Mouse (Mus musculus) splenic B cell, adult 2 months (primary cell): ENCODE data around the gene 9930021J03Rik.

Experiments used
- DNase-seq: peaks from one replicate; pipeline ENCODE4 v3.0.0-alpha.2; 2011; ENCODE audit warnings: low read depth, low spot score
- H3K27me3 ChIP-seq: 2 replicates; pipeline ENCODE4 v1.6.1; 2012; ENCODE audit warnings: mild to moderate bottlenecking, low read length, moderate library complexity, mixed read lengths; ENCODE audit not compliant: control insufficient read depth, poor library complexity, insufficient read depth, severe bottlenecking
- H3K36me3 ChIP-seq: 2 replicates; pipeline ENCODE4 v1.6.1; 2012; ENCODE audit warnings: mild to moderate bottlenecking, low read length, moderate library complexity, mixed read lengths; ENCODE audit not compliant: control insufficient read depth, poor library complexity, insufficient read depth, severe bottlenecking

9930021J03Rik gene

GRCm38 (mm10) chr19:29740661-29741060 lies 65.1 kb downstream of the 9930021J03Rik start:
- no peak for DNase-seq
- H3K27me3 ChIP-seq: no peaks in the 10 kb centered on the region
- H3K36me3 ChIP-seq: no peaks in the 10 kb centered on the region

GRCm38 (mm10) chr19:29739608-29740007 lies 66.2 kb downstream of the 9930021J03Rik start:
- Histone ChIP-seq H3K27me3 (no peaks in the 10 kb centered on the region), H3K36me3 (no peaks in the 10 kb centered on the region)
- peak; percentile 22 for DNase-seq

- H3K36me3 ChIP-seq: no peaks in the 10 kb centered on the region
- DNase-seq: no peak
- H3K27me3 ChIP-seq: no peaks in the 10 kb centered on the region
Observed at GRCm38 (mm10) chr19:29735421-29735820, 70.4 kb downstream of the 9930021J03Rik start.

GRCm38 (mm10) chr19:29718476-29718875 lies 87.3 kb downstream of the 9930021J03Rik start:
- H3K27me3 ChIP-seq: no peaks in the 10 kb centered on the region
- DNase-seq: no peak

GRCm38 (mm10) chr19:29717854-29718253 lies 87.9 kb downstream of the 9930021J03Rik start:
- DNase-seq: no peak
- no peaks in the 10 kb centered on the region for H3K27me3 ChIP-seq
- H3K36me3 ChIP-seq: peaks cover 5% of the 10 kb centered on the region; the same call in 1 of the 2 replicates

More at GRCm38 (mm10) chr19:29718476-29718875, 87.3 kb downstream of the 9930021J03Rik start:
- H3K36me3 ChIP-seq: peaks cover 5% of the 10 kb centered on the region; the same call in 1 of the 2 replicates

- DNase-seq: no peak
- Histone ChIP-seq H3K27me3 (no peaks in the 10 kb centered on the region), H3K36me3 (peaks cover 2% of the 10 kb centered on the region; the same call in 1 of the 2 replicates)
Observed at GRCm38 (mm10) chr19:29713451-29713850, 92.3 kb downstream of the 9930021J03Rik start.

- Histone ChIP-seq H3K27me3 (no peaks in the 10 kb centered on the region), H3K36me3 (no peaks in the 10 kb centered on the region)
- DNase-seq: no peak
Observed at GRCm38 (mm10) chr19:29709461-29709860, 96.3 kb downstream of the 9930021J03Rik start.

- no peaks in the 10 kb centered on the region for H3K36me3 ChIP-seq
Observed at GRCm38 (mm10) chr19:29708461-29708860, 97.3 kb downstream of the 9930021J03Rik start.

GRCm38 (mm10) chr19:29708003-29708402 lies 97.8 kb downstream of the 9930021J03Rik start:
- peak; percentile 72 for DNase-seq
- H3K27me3 ChIP-seq: no peaks in the 10 kb centered on the region
- no peaks in the 10 kb centered on the region for H3K36me3 ChIP-seq

More at GRCm38 (mm10) chr19:29708461-29708860, 97.3 kb downstream of the 9930021J03Rik start:
- H3K27me3 ChIP-seq: no peaks in the 10 kb centered on the region
- no peak for DNase-seq

- Histone ChIP-seq H3K36me3 (no peaks in the 10 kb centered on the region), H3K27me3 (no peaks in the 10 kb centered on the region)
- DNase-seq: no peak
Observed at GRCm38 (mm10) chr19:29707314-29707898, 98.4 kb downstream of the 9930021J03Rik start.

GRCm38 (mm10) chr19:29704436-29704835 lies 101.4 kb downstream of the 9930021J03Rik start:
- Histone ChIP-seq H3K27me3 (no peaks in the 10 kb centered on the region), H3K36me3 (no peaks in the 10 kb centered on the region)
- DNase-seq: no peak

GRCm38 (mm10) chr19:29701707-29702106 lies 104.1 kb downstream of the 9930021J03Rik start:
- Histone ChIP-seq H3K27me3 (no peaks in the 10 kb centered on the region), H3K36me3 (no peaks in the 10 kb centered on the region)
- DNase-seq: no peak

GRCm38 (mm10) chr19:29697245-29697874 lies 108.4 kb downstream of the 9930021J03Rik start, which contains the start of gene Mlana:
TSS of gene Mlana (plus strand) at chr19:29697824.
- DNase-seq: no peak
- H3K36me3 ChIP-seq: no peaks in the 10 kb centered on the region
- H3K27me3 ChIP-seq: no peaks in the 10 kb centered on the region

- DNase-seq: no peak
- Histone ChIP-seq H3K36me3 (no peaks in the 10 kb centered on the region), H3K27me3 (no peaks in the 10 kb centered on the region)
Observed at GRCm38 (mm10) chr19:29696840-29697239, 108.9 kb downstream of the 9930021J03Rik start.

- Histone ChIP-seq H3K36me3 (no peaks in the 10 kb centered on the region), H3K27me3 (no peaks in the 10 kb centered on the region)
- DNase-seq: no peak
Observed at GRCm38 (mm10) chr19:29696309-29696708, 109.5 kb downstream of the 9930021J03Rik start.
